Comparison of ENCODE assay signal across 8 mouse cellular contexts in genomic region chr7:100590845-100591521, GRCm38 (mm10). TPM values are rescaled to one million over a fixed set of nuclear protein-coding genes. Genes with fewer than 3 reads are reported as not detected.
A peak's percentile ranks its signal among the peaks of the same experiment; 100 is the strongest.
DNase-seq lines count a peak whose midpoint lies in the region; ATAC-seq and TF ChIP-seq lines count a peak whose summit lies in the region.

No protein-coding gene starts in this region.

- peak overlapping the region; percentile 57 for H3K4me2 ChIP-seq in forebrain, embryonic 16.5 days (ENCODE audit: low read length)
- peak overlapping the region; percentile 62 for H3K4me2 ChIP-seq in lung, embryonic 14.5 days

- DNase-seq in ES-CJ7 (ENCODE audit: low read depth, low spot score), result peak; percentile 60
- DNase-seq in cerebellum, adult 18-20 months, result peak; percentile 80 to 86
- peak; percentile 77 to 87 for DNase-seq in heart, postnatal 36 days
- peak; percentile 66 to 77 for DNase-seq in layer of hippocampus, adult 2 months (ENCODE audit: low spot score in 2 of 2)
- peak; percentile 87 for DNase-seq in lung, embryonic 14.5 days
- DNase-seq in thymus, adult 2 months, result peak; percentile 75

- peaks cover 5% of the 10 kb centered on the region for H3K4me1 ChIP-seq in forebrain, embryonic 16.5 days (replicated peaks; ENCODE audit: control insufficient read depth, insufficient read depth, low read length)
- H3K4me1 ChIP-seq in lung, embryonic 14.5 days (ENCODE audit: insufficient read depth), result 0 out of 2 replicates have a peak, but pooled peaks cover 4% of the 10 kb centered on the region
- no peaks in the 10 kb centered on the region for H3K4me1 ChIP-seq in olfactory bulb, adult 2 months (ENCODE audit: control insufficient read depth, insufficient read depth, low read length)
- H3K4me1 ChIP-seq in thymus, adult 2 months (replicated peaks; ENCODE audit: control insufficient read depth, insufficient read depth, low read length), result peaks cover 3% of the 10 kb centered on the region

- no peaks in the 10 kb centered on the region for H3K36me3 ChIP-seq in forebrain, embryonic 16.5 days (ENCODE audit: control insufficient read depth, insufficient read depth)
- H3K36me3 ChIP-seq in lung, embryonic 14.5 days (ENCODE audit: insufficient read depth), result no peaks in the 10 kb centered on the region
- no peaks in the 10 kb centered on the region for H3K36me3 ChIP-seq in thymus, adult 2 months (ENCODE audit: control insufficient read depth, insufficient read depth, low read length)

- peak; percentile 50 for TF ChIP-seq CTCF in layer of hippocampus, adult 2 months (conservative IDR thresholded peaks at IDR 0.05)
- TF ChIP-seq CTCF in lung, embryonic 14.5 days (IDR thresholded peaks at IDR 0.05; ENCODE audit: low read depth), result peak; percentile 1; the same call in 1 of the 2 replicates
- no peak for TF ChIP-seq CTCF in olfactory bulb, adult 2 months (IDR thresholded peaks at IDR 0.05; ENCODE audit: insufficient read depth, low read depth, low read length)
- no peak for TF ChIP-seq CTCF in thymus, adult 2 months (IDR thresholded peaks at IDR 0.05; ENCODE audit: borderline replicate concordance, control insufficient read depth, extremely low read depth, insufficient read depth, low read length, poor library complexity)

- H3K27me3 ChIP-seq in forebrain, embryonic 16.5 days (replicated peaks; ENCODE audit: control insufficient read depth, insufficient read depth, low read length), result no peaks in the 10 kb centered on the region
- no peaks in the 10 kb centered on the region for H3K27me3 ChIP-seq in lung, embryonic 14.5 days (ENCODE audit: insufficient read depth, low read length)
- H3K27me3 ChIP-seq in thymus, adult 2 months (ENCODE audit: control insufficient read depth, insufficient read depth, low read length), result no peaks in the 10 kb centered on the region

- peak; percentile 19; the same call in 1 of the 2 replicates for TF ChIP-seq POLR2A in olfactory bulb, adult 2 months (IDR thresholded peaks at IDR 0.05; ENCODE audit: insufficient read depth, low read depth, low read length)
- TF ChIP-seq POLR2A in thymus, adult 2 months (IDR thresholded peaks at IDR 0.05; ENCODE audit: control insufficient read depth, extremely low read depth, insufficient read depth, low read length, poor library complexity), result peak; percentile 38; the same call in 1 of the 2 replicates

- intact Hi-C loops in heart, postnatal 36 days (cut with DNase I), result loop anchor here (1.0 kb wide), 1 partner anchor 16 kb away; the partner anchor contains the start of gene Rab6a

- H3K9me3 ChIP-seq in forebrain, embryonic 16.5 days (ENCODE audit: control insufficient read depth, low read length), result no peaks in the 10 kb centered on the region
- no peaks in the 10 kb centered on the region for H3K9me3 ChIP-seq in lung, embryonic 14.5 days (ENCODE audit: low read depth, low read length)

- whole genome bisulfite sequencing in forebrain, embryonic 16.5 days, result under 1% methylated on average over 17 of the region's 20 CpGs
- under 1% methylated on average over 19 of the region's 20 CpGs for WGBS in lung, embryonic 14.5 days
- under 1% methylated on average over 20 of the region's 20 CpGs for WGBS in olfactory bulb, adult 2 months
- 1% methylated on average over 20 of the region's 20 CpGs for WGBS in thymus, adult 2 months

- H3K4me3 ChIP-seq in forebrain, embryonic 16.5 days (replicated peaks; ENCODE audit: low read length), result peak overlapping the region; percentile 57
- H3K4me3 ChIP-seq in layer of hippocampus, adult 2 months, result peak overlapping the region; percentile 72
- H3K4me3 ChIP-seq in lung, embryonic 14.5 days (ENCODE audit: low read depth, low read length), result peak overlapping the region; percentile 50
- H3K4me3 ChIP-seq in olfactory bulb, adult 2 months (ENCODE audit: insufficient read depth, low read depth, low read length), result peak overlapping the region; percentile 59
- peak overlapping the region; percentile 52 for H3K4me3 ChIP-seq in thymus, adult 2 months (ENCODE audit: control insufficient read depth, insufficient read depth, low read length)

- peak; percentile 96 for ATAC-seq in forebrain, embryonic 16.5 days
- ATAC-seq in lung, embryonic 14.5 days (ENCODE audit: insufficient read depth), result peak; percentile 97

- peak overlapping the region; percentile 86 for H3K27ac ChIP-seq in forebrain, embryonic 16.5 days (ENCODE audit: low read length)
- peak overlapping the region; percentile 95 for H3K27ac ChIP-seq in layer of hippocampus, adult 2 months
- H3K27ac ChIP-seq in lung, embryonic 14.5 days (ENCODE audit: low read depth), result peak overlapping the region; percentile 89
- H3K27ac ChIP-seq in olfactory bulb, adult 2 months (ENCODE audit: insufficient read depth, low read depth, low read length), result peak overlapping the region; percentile 92
- peak overlapping the region; percentile 36 for H3K27ac ChIP-seq in thymus, adult 2 months (ENCODE audit: control insufficient read depth, insufficient read depth, low read length)

- H3K9ac ChIP-seq in forebrain, embryonic 16.5 days (replicated peaks; ENCODE audit: low read depth, low read length), result peak overlapping the region; percentile 68
- peak overlapping the region; percentile 65 for H3K9ac ChIP-seq in lung, embryonic 14.5 days

RNA-seq across cellular contexts. Expression of gene Rab6a, which starts 16.2 kb away (rescaled TPM):
- polyA plus RNA-seq in forebrain, embryonic 16.5 days (2015; fragmentation: Nextera tagmentation; extraction: Ambion mirVana), result 209 and 217 TPM in 2 replicates
- 10 to 100 TPM; 65.6 to 68.0 TPM for total RNA-seq in heart, postnatal 36 days (2021)
- total RNA-seq in layer of hippocampus, adult 2 months (2021), result 100 to 1,000 TPM; 349 to 374 TPM
- 102 and 105 TPM in 2 replicates for polyA plus RNA-seq in lung, embryonic 14.5 days (2014; fragmentation: Nextera tagmentation; extraction: Ambion mirVana)
- not detected in 2 replicates for polyA plus RNA-seq in olfactory bulb, adult 2 months (2012; ENCODE audit: insufficient read depth, insufficient read length, low replicate concordance, missing spikeins)
- 25.9 and 36.9 TPM in 2 replicates for polyA plus RNA-seq in thymus, adult 2 months (2012; rRNA removed)

RNA-seq across cellular contexts. Expression of gene Mrpl48, which starts 17.1 kb away (rescaled TPM):
- 70.1 and 73.5 TPM in 2 replicates for polyA plus RNA-seq in forebrain, embryonic 16.5 days (2015; fragmentation: Nextera tagmentation; extraction: Ambion mirVana)
- total RNA-seq in heart, postnatal 36 days (2021), result 10 to 100 TPM; 66.3 to 73.0 TPM
- total RNA-seq in layer of hippocampus, adult 2 months (2021), result 10 to 100 TPM; 64.8 to 67.1 TPM
- polyA plus RNA-seq in lung, embryonic 14.5 days (2014; fragmentation: Nextera tagmentation; extraction: Ambion mirVana), result 77.2 and 80.8 TPM in 2 replicates
- polyA plus RNA-seq in olfactory bulb, adult 2 months (2012; ENCODE audit: insufficient read depth, insufficient read length, low replicate concordance, missing spikeins), result not detected in 2 replicates
- 11.3 and 12.2 TPM in 2 replicates for polyA plus RNA-seq in thymus, adult 2 months (2012; rRNA removed)

RNA-seq across cellular contexts. Expression of gene Coa4, which starts 54.1 kb away (rescaled TPM):
- polyA plus RNA-seq in forebrain, embryonic 16.5 days (2015; fragmentation: Nextera tagmentation; extraction: Ambion mirVana), result 10.1 and 12.3 TPM in 2 replicates
- total RNA-seq in heart, postnatal 36 days (2021), result 10 to 100 TPM; 17.1 to 17.4 TPM
- total RNA-seq in layer of hippocampus, adult 2 months (2021), result 1 to 10 TPM; 7.8 to 9.4 TPM
- 15.4 and 18.2 TPM in 2 replicates for polyA plus RNA-seq in lung, embryonic 14.5 days (2014; fragmentation: Nextera tagmentation; extraction: Ambion mirVana)
- polyA plus RNA-seq in olfactory bulb, adult 2 months (2012; ENCODE audit: insufficient read depth, insufficient read length, low replicate concordance, missing spikeins), result not detected in 2 replicates
- 9.1 and 10.1 TPM in 2 replicates for polyA plus RNA-seq in thymus, adult 2 months (2012; rRNA removed)

Comparison
In these comparisons a context has a peak if more than half of its experiments do, and no peak if none do; other contexts are left out.
1. Peak in every context shown above with its lines: DNase-seq, ATAC-seq, H3K4me3 ChIP-seq and H3K27ac ChIP-seq.
2. H3K27ac ChIP-seq: peak in every context shown above with its lines; median percentile 95 in layer of hippocampus, adult 2 months; 92 in olfactory bulb, adult 2 months; 89 in lung, embryonic 14.5 days; 86 in forebrain, embryonic 16.5 days; 36 in thymus, adult 2 months.
3. CTCF ChIP-seq: peak in layer of hippocampus, adult 2 months (single experiment) and lung, embryonic 14.5 days (single experiment); none in olfactory bulb, adult 2 months (single experiment) and thymus, adult 2 months (single experiment).
4. RNA of gene Mrpl48, which starts 17.1 kb away (polyA plus RNA-seq): 77.2 to 80.8 TPM in lung, embryonic 14.5 days, 70.1 to 73.5 TPM in forebrain, embryonic 16.5 days and 11.3 to 12.2 TPM in thymus, adult 2 months; not detected in olfactory bulb, adult 2 months; every median in the first group is over 10 times any median in the second.
5. RNA of gene Coa4, which starts 54.1 kb away (polyA plus RNA-seq): 15.4 to 18.2 TPM in lung, embryonic 14.5 days, 10.1 to 12.3 TPM in forebrain, embryonic 16.5 days and 9.1 to 10.1 TPM in thymus, adult 2 months; not detected in olfactory bulb, adult 2 months; every median in the first group is over 10 times any median in the second.